ENCODE assay signal across 17 mouse cellular contexts in genomic region chr1:60863701-60864100, GRCm38 (mm10). TPM values are rescaled to one million over a fixed set of nuclear protein-coding genes. Genes with fewer than 3 reads are reported as not detected.
DNase-seq lines count a peak whose midpoint lies in the region; ATAC-seq lines count a peak whose summit lies in the region.
"Had no signal": no experiment of that assay in that cellular context is flagged by ENCODE, and none has a peak within 500 bp of the region (broad histone marks: within the 10 kb centered on the region; RNA-seq: fewer than 3 reads in every experiment).

No protein-coding gene starts in this region.

- DNase-seq in heart, postnatal 4 days = no peak
- no peak for DNase-seq in lung, postnatal 4 days
- peak; percentile 50 for DNase-seq in induced T-regulatory cell, adult 2 months (ENCODE audit: low read depth)
- peak; percentile 21 for DNase-seq in splenic B cell, adult 2 months (ENCODE audit: low read depth, low spot score)
- DNase-seq in adrenal gland, postnatal 4 days (ENCODE audit: low spot score in 2 of 2) = no peak
- DNase-seq: cerebellum, postnatal 14 days; layer of hippocampus, adult 9-11 months; thymus, postnatal 14 days had no signal

- H3K4me3 ChIP-seq in heart, embryonic 16.5 days (ENCODE audit: low read length) = no peak overlapping the region
- no peak overlapping the region for H3K4me3 ChIP-seq in lung, embryonic 16.5 days (ENCODE audit: low read length)

- H3K4me2 ChIP-seq in heart, embryonic 16.5 days (ENCODE audit: low read depth, low read length) = no peak overlapping the region
- no peak overlapping the region for H3K4me2 ChIP-seq in lung, embryonic 16.5 days (ENCODE audit: low read depth, low read length)

- no peaks in the 10 kb centered on the region for H3K36me3 ChIP-seq in heart, embryonic 16.5 days (ENCODE audit: control insufficient read depth, insufficient read depth)
- H3K36me3 ChIP-seq in lung, embryonic 16.5 days (ENCODE audit: control insufficient read depth, insufficient read depth, low read length) = no peaks in the 10 kb centered on the region
- no peaks in the 10 kb centered on the region for H3K36me3 ChIP-seq in splenic B cell, adult 2 months (ENCODE audit: control insufficient read depth, insufficient read depth, low read length, poor library complexity, severe bottlenecking)

- 82% methylated on average over 3 of the region's 3 CpGs for WGBS in heart, embryonic 16.5 days
- WGBS in lung, embryonic 16.5 days = 73% methylated on average over 3 of the region's 3 CpGs

- ATAC-seq in heart, embryonic 16.5 days (replicated peaks; ENCODE audit: extremely low read depth, insufficient read depth, low FRiP score) = no peak
- no peak for ATAC-seq in lung, embryonic 16.5 days (ENCODE audit: low read depth)
- ATAC-seq: forebrain, embryonic 16.5 days had no signal

- peaks cover 26% of the 10 kb centered on the region for H3K4me1 ChIP-seq in heart, embryonic 16.5 days (ENCODE audit: control insufficient read depth, insufficient read depth, low read length)
- H3K4me1 ChIP-seq in lung, embryonic 16.5 days (replicated peaks; ENCODE audit: control insufficient read depth, insufficient read depth, low read length) = peaks cover 9% of the 10 kb centered on the region

- no peak overlapping the region for H3K9ac ChIP-seq in heart, embryonic 16.5 days (ENCODE audit: low read length)
- no peak overlapping the region for H3K9ac ChIP-seq in lung, embryonic 16.5 days (ENCODE audit: low read length)

- no peaks in the 10 kb centered on the region for H3K27me3 ChIP-seq in heart, embryonic 16.5 days (ENCODE audit: control insufficient read depth, insufficient read depth, low read length)
- no peaks in the 10 kb centered on the region for H3K27me3 ChIP-seq in lung, embryonic 16.5 days (ENCODE audit: control insufficient read depth, insufficient read depth, low read depth, low read length)
- peaks cover 3% of the 10 kb centered on the region; the same call in 1 of the 2 replicates for H3K27me3 ChIP-seq in splenic B cell, adult 2 months (ENCODE audit: control insufficient read depth, insufficient read depth, low read length, poor library complexity, severe bottlenecking)

- H3K9me3 ChIP-seq in heart, embryonic 16.5 days (replicated peaks; ENCODE audit: control insufficient read depth, low read length) = no peaks in the 10 kb centered on the region
- H3K9me3 ChIP-seq in lung, embryonic 16.5 days (ENCODE audit: control insufficient read depth, low read length) = no peaks in the 10 kb centered on the region

- H3K27ac ChIP-seq in heart, embryonic 16.5 days (ENCODE audit: low read length) = peak overlapping the region; percentile 60
- H3K27ac ChIP-seq in lung, embryonic 16.5 days (ENCODE audit: low read length) = peak overlapping the region; percentile 7; the same call in 1 of the 2 replicates

RNA-seq across cellular contexts. Expression of gene Ctla4, which starts 23.1 kb away (rescaled TPM):
- polyA plus RNA-seq in heart, embryonic 16.5 days (2015; fragmentation: Nextera tagmentation; extraction: Ambion mirVana) = 1.6 and 3.5 TPM in 2 replicates
- not detected for total RNA-seq in heart, postnatal 4 days (2021)
- polyA plus RNA-seq in lung, embryonic 16.5 days (2015; fragmentation: Nextera tagmentation; extraction: Ambion mirVana) = 0.25 and 0.49 TPM in 2 replicates
- total RNA-seq in adrenal gland, postnatal 4 days (2021) = not detected
- total RNA-seq: gastrocnemius, postnatal 25 days; left cerebral cortex, postnatal 10 days had no signal
- polyA plus RNA-seq: forebrain, embryonic 16.5 days; intestine, embryonic 14.5 days; liver, embryonic 16.5 days; neural tube, embryonic 14.5 days; stomach, embryonic 14.5 days had no signal

Comparison
In these comparisons a context has a peak if more than half of its experiments do, and no peak if none do; other contexts are left out.
1. DNase-seq: peak in induced T-regulatory cell, adult 2 months (single experiment) and splenic B cell, adult 2 months (single experiment); none in heart, postnatal 4 days (single experiment), lung, postnatal 4 days (0 of 2) and adrenal gland, postnatal 4 days (0 of 2).